Mouse (Mus musculus): Measurements from ENCODE around the gene Gm7173. TPM values are rescaled to one million over a fixed set of nuclear protein-coding genes. Genes with fewer than 3 reads are reported as not detected.

The Gm7173 gene
- under 1 TPM; 0.03 to 0.16 (median 0.06) TPM for total RNA-seq (2022)

DNA sequence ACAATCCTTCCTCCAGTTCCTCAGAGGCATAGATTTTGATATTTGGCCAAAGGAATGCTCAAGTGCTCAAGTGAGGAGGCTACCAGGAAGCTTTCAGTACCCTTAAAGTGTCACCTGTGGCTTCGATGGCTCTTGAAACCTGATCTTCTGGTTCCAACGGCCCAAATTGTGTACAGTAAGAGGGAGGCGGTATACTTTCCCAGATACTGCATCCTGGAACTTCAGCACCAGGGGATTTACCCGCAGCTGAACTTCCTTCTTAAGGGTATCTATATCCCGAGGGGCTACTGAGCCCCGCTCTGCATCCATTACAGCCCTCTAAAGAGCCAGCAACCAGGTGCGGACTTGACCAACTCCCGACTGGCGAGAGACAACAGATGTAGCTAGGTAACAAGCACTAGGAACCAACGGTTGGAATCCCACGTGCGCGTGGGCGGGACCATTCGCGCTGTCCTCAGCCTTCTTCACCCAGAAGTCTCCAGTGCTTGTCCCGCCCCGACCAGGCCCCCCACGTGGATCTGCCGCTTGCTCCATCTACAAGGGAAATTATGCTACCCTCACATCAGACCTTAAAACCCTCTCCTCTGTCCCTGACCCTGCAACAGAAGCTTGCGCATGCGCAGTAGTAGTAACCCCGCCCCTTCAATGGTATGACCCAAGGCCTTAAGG, at the start of gene Gm7173:
TSS of gene Gm7173 (minus strand) at position 309 of the 669 bp plus-strand sequence.
- DNase-seq (ENCODE audit: low spot score): no peak

DNA sequence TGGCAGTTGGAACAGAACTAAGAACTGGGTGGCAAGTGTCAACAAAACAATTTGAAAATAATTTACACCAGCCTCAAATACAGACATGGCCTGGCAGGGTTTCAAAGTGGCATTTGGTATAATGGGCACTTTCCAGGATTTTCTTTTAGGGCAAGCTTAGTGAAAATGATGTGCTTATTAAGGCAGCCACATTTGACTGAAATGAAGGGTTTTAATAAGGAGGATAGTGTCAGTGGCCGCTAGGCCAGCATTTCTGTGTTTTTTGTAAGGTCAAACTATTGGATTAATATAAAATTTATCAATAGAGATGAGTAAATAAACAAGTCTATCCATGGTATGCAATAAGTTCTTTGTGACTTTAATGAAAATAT, 546 bp upstream of the Gm7173 start:
- DNase-seq (ENCODE audit: low spot score): no peak

DNA sequence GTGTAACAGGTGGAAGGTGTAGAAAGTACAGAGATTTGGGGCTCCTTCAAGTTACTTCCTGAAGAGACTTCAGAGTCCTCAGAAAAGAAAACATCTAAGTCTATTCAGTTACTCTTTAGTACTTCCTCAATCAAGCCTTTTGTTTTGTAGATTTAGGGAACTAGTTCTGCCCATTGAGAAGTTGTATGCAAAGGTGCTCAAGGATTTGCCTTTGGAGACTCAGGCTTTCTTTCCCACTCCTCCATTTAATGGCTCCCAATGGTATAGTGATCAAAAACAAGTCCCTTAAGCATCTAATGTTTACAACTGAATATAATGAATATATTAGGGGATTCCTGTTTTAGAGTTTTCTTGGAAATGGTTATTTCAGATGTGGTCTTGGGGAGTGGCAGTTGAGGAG, 200.3 kb downstream of the Gm7173 start:
- DNase-seq (ENCODE audit: low spot score): no peak

Other genes starting within 250 kb of the Gm7173 start
- gene Mageb16, start 154.2 kb upstream of the Gm7173 start, total RNA-seq (2022): not detected

Measured in heart, adult 8-10 months (tissue).